Mouse (Mus musculus): ENCODE data around the gene Nxf7. TPM values are rescaled to one million over a fixed set of nuclear protein-coding genes. Genes with fewer than 3 reads are reported as not detected.
"Not testable (repeated sequence)": the region's sequence is repeated elsewhere in the genome, so short reads cannot be mapped to it uniquely, and the experiment has no call there.

Nxf7 gene
- polyA plus RNA-seq (2015; fragmentation: Nextera tagmentation; extraction: Ambion mirVana), result not detected in 2 replicates

GRCm38 (mm10) chrX:135598677-135599076 lies at the start of gene Nxf7:
Gene Nxf7 (minus strand): TSS chrX:135598777.
- Histone ChIP-seq H3K4me3 (no peak within 1 kb of the TSS), H3K27me3 (replicated peaks) (no peaks in the 10 kb centered on the region), H3K9ac (no peak within 1 kb of the TSS), H3K4me1 (no peaks in the 10 kb centered on the region), H3K27ac (no peak within 1 kb of the TSS), H3K4me2 (no peak within 1 kb of the TSS), H3K9me3 (no peaks in the 10 kb centered on the region), H3K36me3 (replicated peaks) (no peaks in the 10 kb centered on the region)
- ATAC-seq (replicated peaks), result no peak
- 75% methylated on average over 2 of the region's 2 CpGs for WGBS

GRCm38 (mm10) chrX:135627605-135628004 lies 29.0 kb upstream of the Nxf7 start, which contains the start of gene Prame:
Gene Prame (minus strand): TSS chrX:135627705.
- Histone ChIP-seq H3K27me3 (replicated peaks) (no peaks in the 10 kb centered on the region), H3K4me2 (no peak within 1 kb of the TSS), H3K4me3 (no peak within 1 kb of the TSS), H3K9ac (no peak within 1 kb of the TSS), H3K4me1 (no peaks in the 10 kb centered on the region), H3K36me3 (replicated peaks) (no peaks in the 10 kb centered on the region), H3K27ac (no peak within 1 kb of the TSS), H3K9me3 (no peaks in the 10 kb centered on the region)
- 91% methylated on average over 11 of the region's 11 CpGs for WGBS
- no peak for ATAC-seq (replicated peaks)

- H3K4me3 ChIP-seq; H3K9me3 ChIP-seq; H3K36me3 ChIP-seq (replicated peaks); H3K27me3 ChIP-seq (replicated peaks); H3K4me1 ChIP-seq; H3K27ac ChIP-seq; H3K4me2 ChIP-seq; ATAC-seq (replicated peaks); H3K9ac ChIP-seq: not testable (repeated sequence)
- 74% methylated on average over 3 of the region's 3 CpGs for WGBS
These were observed 2.9 kb upstream of the Nxf7 start for GRCm38 (mm10) chrX:135601298-135602029.

GRCm38 (mm10) chrX:135598096-135598495 lies 481 bp downstream of the Nxf7 start:
- no peak for ATAC-seq (replicated peaks)
- H3K4me2 ChIP-seq, result no peak overlapping the region
- H3K9ac ChIP-seq, result no peak overlapping the region
- H3K27ac ChIP-seq, result no peak overlapping the region
- 92% methylated on average over 13 of the region's 13 CpGs for WGBS
- no peak overlapping the region for H3K4me3 ChIP-seq
- H3K36me3 ChIP-seq (replicated peaks), result no peaks in the 10 kb centered on the region
- H3K27me3 ChIP-seq (replicated peaks), result no peaks in the 10 kb centered on the region
- no peaks in the 10 kb centered on the region for H3K4me1 ChIP-seq
- no peaks in the 10 kb centered on the region for H3K9me3 ChIP-seq

- no peaks in the 10 kb centered on the region for H3K36me3 ChIP-seq (replicated peaks)
- no peak overlapping the region for H3K4me2 ChIP-seq
- WGBS, result 85% methylated on average over 1 of the region's 1 CpGs
- H3K9ac ChIP-seq, result no peak overlapping the region
- no peaks in the 10 kb centered on the region for H3K27me3 ChIP-seq (replicated peaks)
- H3K4me1 ChIP-seq, result no peaks in the 10 kb centered on the region
- no peak overlapping the region for H3K27ac ChIP-seq
- H3K4me3 ChIP-seq, result no peak overlapping the region
- no peak for ATAC-seq (replicated peaks)
- H3K9me3 ChIP-seq, result no peaks in the 10 kb centered on the region
These were observed 22.2 kb downstream of the Nxf7 start for GRCm38 (mm10) chrX:135576412-135576811.

- H3K27ac ChIP-seq; H3K27me3 ChIP-seq (replicated peaks); H3K4me2 ChIP-seq; H3K4me1 ChIP-seq; ATAC-seq (replicated peaks); H3K4me3 ChIP-seq; H3K9ac ChIP-seq; H3K36me3 ChIP-seq (replicated peaks); H3K9me3 ChIP-seq: not testable (repeated sequence)
- WGBS, result 77% methylated on average over 9 of the region's 9 CpGs
These were observed 23.5 kb downstream of the Nxf7 start for GRCm38 (mm10) chrX:135574958-135575628.

GRCm38 (mm10) chrX:135574261-135574957 lies 24.2 kb downstream of the Nxf7 start:
- not testable (repeated sequence) for H3K36me3 ChIP-seq (replicated peaks); H3K9me3 ChIP-seq; H3K4me3 ChIP-seq; H3K4me2 ChIP-seq; ATAC-seq (replicated peaks); H3K9ac ChIP-seq; H3K27ac ChIP-seq; H3K27me3 ChIP-seq (replicated peaks); H3K4me1 ChIP-seq
- 45% methylated on average over 8 of the region's 8 CpGs for WGBS

GRCm38 (mm10) chrX:135569467-135569866 lies 29.1 kb downstream of the Nxf7 start:
- WGBS, result 54% methylated on average over 2 of the region's 2 CpGs
- peak; percentile 83 for ATAC-seq (replicated peaks)
- not testable (repeated sequence) for H3K9me3 ChIP-seq; H3K27me3 ChIP-seq (replicated peaks); H3K36me3 ChIP-seq (replicated peaks); H3K27ac ChIP-seq; H3K4me3 ChIP-seq; H3K4me1 ChIP-seq; H3K9ac ChIP-seq; H3K4me2 ChIP-seq

- H3K9me3 ChIP-seq; H3K4me2 ChIP-seq; ATAC-seq (replicated peaks); H3K36me3 ChIP-seq (replicated peaks); H3K27ac ChIP-seq; H3K4me1 ChIP-seq; H3K9ac ChIP-seq; H3K4me3 ChIP-seq; H3K27me3 ChIP-seq (replicated peaks): not testable (repeated sequence)
- 66% methylated on average over 4 of the region's 4 CpGs for WGBS
These were observed 33.6 kb downstream of the Nxf7 start for GRCm38 (mm10) chrX:135564934-135565333.

GRCm38 (mm10) chrX:135562841-135563240 lies 35.7 kb downstream of the Nxf7 start:
- Histone ChIP-seq H3K9ac (no peak overlapping the region), H3K27me3 (replicated peaks) (no peaks in the 10 kb centered on the region), H3K27ac (no peak overlapping the region), H3K9me3 (no peaks in the 10 kb centered on the region), H3K4me2 (no peak overlapping the region), H3K4me3 (no peak overlapping the region), H3K36me3 (replicated peaks) (no peaks in the 10 kb centered on the region), H3K4me1 (no peaks in the 10 kb centered on the region)
- 48% methylated on average over 2 of the region's 2 CpGs for WGBS
- no peak for ATAC-seq (replicated peaks)

GRCm38 (mm10) chrX:135561693-135562092 lies 36.9 kb downstream of the Nxf7 start:
- H3K36me3 ChIP-seq (replicated peaks); ATAC-seq (replicated peaks); H3K4me3 ChIP-seq; H3K27ac ChIP-seq; H3K4me1 ChIP-seq; H3K4me2 ChIP-seq; H3K9me3 ChIP-seq; H3K9ac ChIP-seq; H3K27me3 ChIP-seq (replicated peaks): not testable (repeated sequence)
- WGBS, result 76% methylated on average over 2 of the region's 2 CpGs

GRCm38 (mm10) chrX:135560933-135561332 lies 37.6 kb downstream of the Nxf7 start:
- not testable (repeated sequence) for H3K27ac ChIP-seq; H3K4me3 ChIP-seq; H3K36me3 ChIP-seq (replicated peaks); H3K9me3 ChIP-seq; ATAC-seq (replicated peaks); H3K4me2 ChIP-seq; H3K4me1 ChIP-seq; H3K27me3 ChIP-seq (replicated peaks); H3K9ac ChIP-seq
- 29% methylated on average over 4 of the region's 4 CpGs for WGBS

Data from midbrain, embryonic 15.5 days (tissue).